Mouse (Mus musculus): ENCODE results near the gene Mthfs. TPM values are rescaled to one million over a fixed set of nuclear protein-coding genes. Genes with fewer than 3 reads are reported as not detected.
A peak's percentile ranks its signal among the peaks of the same experiment; 100 is the strongest.
"Not testable (repeated sequence)": the region's sequence is repeated elsewhere in the genome, so short reads cannot be mapped to it uniquely, and the experiment has no call there.

Mthfs gene
- 10 to 100 TPM; 14.6 to 25.6 (median 19.5) TPM for total RNA-seq (2022)

- peak; percentile 32 for DNase-seq (ENCODE audit: low spot score)
These were observed at the start of gene Mthfs for GRCm38 (mm10) chr9:89210353-89211064. Gene Mthfs, plus strand, starts transcription at chr9:89210676.

GRCm38 (mm10) chr9:89172539-89172938, 37.9 kb upstream of the Mthfs start:
- DNase-seq (ENCODE audit: low spot score): not testable (repeated sequence)

GRCm38 (mm10) chr9:89178833-89179232, 31.6 kb upstream of the Mthfs start:
- DNase-seq (ENCODE audit: low spot score): peak; percentile 75

- not testable (repeated sequence) for DNase-seq (ENCODE audit: low spot score)
These were observed 31.0 kb upstream of the Mthfs start for GRCm38 (mm10) chr9:89179469-89179868.

GRCm38 (mm10) chr9:89187006-89187405, 23.5 kb upstream of the Mthfs start:
- DNase-seq (ENCODE audit: low spot score): not testable (repeated sequence)

GRCm38 (mm10) chr9:89195483-89195882, 15.0 kb upstream of the Mthfs start:
- not testable (repeated sequence) for DNase-seq (ENCODE audit: low spot score)

- DNase-seq (ENCODE audit: low spot score): not testable (repeated sequence)
These were observed 13.0 kb upstream of the Mthfs start for GRCm38 (mm10) chr9:89197509-89197908.

- not testable (repeated sequence) for DNase-seq (ENCODE audit: low spot score)
These were observed 12.1 kb upstream of the Mthfs start for GRCm38 (mm10) chr9:89198349-89198748.

GRCm38 (mm10) chr9:89198969-89199416, 11.5 kb upstream of the Mthfs start, which contains the start of the genes Bcl2a1b and Gm29094:
Gene Bcl2a1b, plus strand, starts transcription at chr9:89199209.
Gene Gm29094, plus strand, starts transcription at chr9:89199379.
- DNase-seq (ENCODE audit: low spot score): not testable (repeated sequence)

- not testable (repeated sequence) for DNase-seq (ENCODE audit: low spot score)
These were observed 8.2 kb upstream of the Mthfs start for GRCm38 (mm10) chr9:89202256-89202655.

- not testable (repeated sequence) for DNase-seq (ENCODE audit: low spot score)
These were observed 1.5 kb upstream of the Mthfs start for GRCm38 (mm10) chr9:89208939-89209338.

GRCm38 (mm10) chr9:89211065-89211858, 786 bp downstream of the Mthfs start:
- peak; percentile 95 for DNase-seq (ENCODE audit: low spot score)

- not testable (repeated sequence) for DNase-seq (ENCODE audit: low spot score)
These were observed 2.0 kb downstream of the Mthfs start for GRCm38 (mm10) chr9:89212428-89212827.

GRCm38 (mm10) chr9:89218174-89218573, 7.7 kb downstream of the Mthfs start:
- DNase-seq (ENCODE audit: low spot score): not testable (repeated sequence)

GRCm38 (mm10) chr9:89219668-89220067, 9.2 kb downstream of the Mthfs start:
- DNase-seq (ENCODE audit: low spot score): not testable (repeated sequence)

GRCm38 (mm10) chr9:89220704-89221287, 10.3 kb downstream of the Mthfs start:
- not testable (repeated sequence) for DNase-seq (ENCODE audit: low spot score)

- no peak for DNase-seq (ENCODE audit: low spot score)
These were observed 15.6 kb downstream of the Mthfs start for GRCm38 (mm10) chr9:89226071-89226470.

- DNase-seq (ENCODE audit: low spot score): no peak
These were observed 17.6 kb downstream of the Mthfs start for GRCm38 (mm10) chr9:89228122-89228521.

GRCm38 (mm10) chr9:89230897-89231497, 20.5 kb downstream of the Mthfs start:
- DNase-seq (ENCODE audit: low spot score): not testable (repeated sequence)

- DNase-seq (ENCODE audit: low spot score): not testable (repeated sequence)
These were observed 26.7 kb downstream of the Mthfs start for GRCm38 (mm10) chr9:89237131-89237530.

- DNase-seq (ENCODE audit: low spot score): not testable (repeated sequence)
These were observed 28.6 kb downstream of the Mthfs start for GRCm38 (mm10) chr9:89238976-89239505.

Data from heart, adult 8-10 months (tissue).